Mouse (Mus musculus): ENCODE results near the gene Sun5. TPM values are rescaled to one million over a fixed set of nuclear protein-coding genes. Genes with fewer than 3 reads are reported as not detected.
"Not testable (repeated sequence)": the region's sequence is repeated elsewhere in the genome, so short reads cannot be mapped to it uniquely, and the experiment has no call there.

The Sun5 gene
- not detected for polyA plus RNA-seq (2017; shearing (Covaris generic))

- no peak for ATAC-seq
These were observed at the start of gene Sun5 for GRCm38 (mm10) chr2:153870984-153871383. Gene Sun5, minus strand, starts transcription at chr2:153871084.

DNA sequence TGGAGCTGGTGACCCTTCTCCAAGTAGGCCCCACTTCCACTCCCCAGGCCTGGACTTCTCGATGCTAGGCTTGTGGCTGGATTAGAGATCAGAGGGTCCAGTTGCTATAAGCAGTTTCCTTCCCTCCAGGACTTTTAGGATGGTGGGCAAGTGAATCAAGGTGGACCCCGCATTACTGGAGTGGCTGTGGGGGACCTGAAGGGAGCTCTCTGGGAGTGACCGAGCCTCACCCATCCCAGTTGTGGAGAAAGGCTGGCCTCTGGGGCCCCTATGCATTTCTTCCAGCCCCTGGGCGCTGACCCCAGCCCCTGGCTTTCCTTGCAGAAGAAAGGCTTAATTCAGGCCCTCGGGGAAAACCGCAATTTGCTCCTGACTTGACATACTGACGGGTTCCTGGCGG lies 47.0 kb upstream of the Sun5 start, which contains the start of gene Bpifb3:
Gene Bpifb3, plus strand, starts transcription at position 301 of the 400 bp plus-strand sequence.
- ATAC-seq = no peak

- ATAC-seq = no peak
These were observed 43.3 kb upstream of the Sun5 start for GRCm38 (mm10) chr2:153914151-153914550.

DNA sequence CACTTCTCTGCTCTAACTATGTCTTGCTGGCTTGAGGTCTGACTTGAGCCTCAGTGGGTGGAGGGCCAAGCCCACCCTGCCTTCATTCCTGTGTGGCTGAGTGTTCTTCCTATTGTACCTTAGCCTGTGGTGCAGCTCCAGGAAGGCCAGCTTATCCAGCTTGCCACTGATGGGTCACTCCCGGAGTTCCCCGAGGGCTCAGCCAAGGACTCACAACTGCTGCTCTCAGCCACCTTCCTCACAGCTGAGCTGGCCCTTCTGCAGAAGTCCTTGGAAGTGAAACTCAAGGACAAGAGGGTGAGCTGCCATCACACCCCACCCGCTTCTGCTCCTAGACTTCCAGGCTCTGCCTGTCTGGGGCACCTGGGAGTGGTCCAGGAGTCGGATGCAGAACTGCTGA lies 35.7 kb upstream of the Sun5 start:
- ATAC-seq = no peak

DNA sequence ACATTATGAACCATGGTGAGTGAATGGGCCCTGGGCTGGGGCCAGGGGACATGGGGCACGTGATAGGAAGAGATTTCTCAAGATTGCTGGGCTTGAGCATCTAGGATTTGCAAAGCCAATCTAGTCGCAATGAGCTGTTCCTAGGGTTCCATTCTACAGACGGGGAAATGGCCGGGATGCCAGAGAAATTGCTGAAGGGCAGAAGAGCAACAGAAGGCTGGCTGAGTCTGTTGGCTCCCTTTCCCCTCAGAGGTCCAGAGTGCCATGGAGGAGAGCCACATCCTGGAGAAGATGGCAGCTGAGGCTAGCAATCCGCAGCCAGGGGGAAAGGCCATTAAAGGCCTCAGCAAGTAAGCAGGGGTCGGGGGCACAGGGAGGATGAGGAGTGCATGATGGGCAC lies 31.8 kb upstream of the Sun5 start:
- no peak for ATAC-seq

DNA sequence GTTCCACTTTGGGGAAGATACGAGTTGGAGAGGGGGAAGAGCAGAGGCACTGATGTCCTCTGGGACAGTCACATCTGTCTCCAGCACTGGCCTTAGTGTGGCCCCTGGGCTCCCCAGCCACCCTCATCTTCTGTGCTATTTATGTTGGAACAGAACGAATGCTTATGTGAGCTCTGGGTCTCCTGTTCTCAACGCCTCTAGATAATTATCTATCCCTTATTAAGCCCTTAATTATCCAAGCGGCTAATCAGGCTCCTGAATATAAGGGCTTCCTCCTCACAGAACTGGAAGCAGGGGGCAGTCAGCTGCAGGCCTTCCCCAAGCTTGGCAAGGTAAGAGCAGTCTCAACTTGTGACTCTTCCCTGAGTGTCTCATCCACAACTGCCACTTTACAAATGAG lies 29.2 kb upstream of the Sun5 start, which contains the start of gene Bpifb6:
Gene Bpifb6, plus strand, starts transcription at position 301 of the 400 bp plus-strand sequence.
- no peak for ATAC-seq

DNA sequence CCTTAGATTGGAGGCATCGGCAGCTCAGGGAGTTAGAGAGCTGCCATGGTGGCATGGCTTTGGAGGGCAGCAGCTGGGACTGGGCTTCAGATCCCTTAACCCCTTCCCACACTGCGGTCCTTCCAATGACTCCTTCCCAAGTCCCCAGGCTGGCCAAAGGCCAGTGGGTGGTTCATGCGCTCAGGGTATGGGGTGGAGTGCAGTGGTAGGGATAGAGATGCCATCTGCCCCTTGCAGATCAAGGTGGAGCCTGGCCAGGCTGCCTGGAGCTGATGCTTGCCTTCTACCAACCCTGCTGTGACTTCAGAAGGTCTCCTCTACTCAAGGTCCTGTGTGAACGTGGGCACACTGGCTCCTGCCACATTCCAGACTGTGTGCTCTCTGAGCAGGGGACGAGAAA lies 28.2 kb upstream of the Sun5 start:
- no peak for ATAC-seq

DNA sequence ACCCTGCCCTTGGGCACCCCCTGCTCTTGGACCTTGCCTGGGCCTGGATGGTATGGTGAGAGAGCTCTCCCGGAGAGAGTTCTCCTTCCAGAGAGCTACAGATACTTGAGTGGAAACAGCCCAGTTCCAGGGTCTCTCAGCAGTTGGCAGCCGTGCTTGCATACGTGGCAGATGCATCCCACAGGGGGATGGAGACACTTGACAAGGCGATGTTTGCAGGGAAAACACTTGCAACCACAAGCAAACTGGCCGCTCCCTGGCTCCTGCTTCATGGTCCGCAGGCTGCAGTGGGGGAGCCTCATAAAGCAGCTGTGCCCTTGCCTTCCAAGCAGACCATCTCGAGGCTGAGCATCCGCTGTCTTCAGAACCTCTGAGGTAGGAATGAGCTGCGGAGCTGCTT lies 3.9 kb upstream of the Sun5 start, which contains the start of gene Bpifb2:
Gene Bpifb2, plus strand, starts transcription at position 301 of the 400 bp plus-strand sequence.
- ATAC-seq = no peak

GRCm38 (mm10) chr2:153861960-153862359 lies 8.9 kb downstream of the Sun5 start:
- no peak for ATAC-seq

- ATAC-seq = no peak
These were observed 10.2 kb downstream of the Sun5 start for GRCm38 (mm10) chr2:153860715-153861114.

DNA sequence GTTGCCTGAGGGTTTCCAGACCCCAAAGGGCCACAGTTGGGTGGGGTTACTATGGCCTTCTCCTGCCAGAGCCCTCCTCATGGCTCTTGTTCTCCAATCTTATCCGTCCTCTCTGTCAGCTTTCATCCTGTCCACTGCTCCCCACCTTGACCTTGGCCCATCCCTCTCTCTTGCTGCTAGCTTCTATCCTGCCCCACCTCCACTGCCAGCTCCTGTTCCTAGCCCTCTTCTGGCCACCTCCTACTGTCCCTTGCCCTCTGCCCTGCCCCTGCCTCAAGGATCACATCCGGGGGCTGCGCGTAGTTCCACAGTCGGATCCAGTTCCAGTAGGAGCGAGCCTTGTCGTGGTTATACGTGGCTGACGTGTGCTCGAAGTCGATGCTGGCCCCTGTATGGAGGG lies 10.6 kb downstream of the Sun5 start:
- ATAC-seq = no peak

DNA sequence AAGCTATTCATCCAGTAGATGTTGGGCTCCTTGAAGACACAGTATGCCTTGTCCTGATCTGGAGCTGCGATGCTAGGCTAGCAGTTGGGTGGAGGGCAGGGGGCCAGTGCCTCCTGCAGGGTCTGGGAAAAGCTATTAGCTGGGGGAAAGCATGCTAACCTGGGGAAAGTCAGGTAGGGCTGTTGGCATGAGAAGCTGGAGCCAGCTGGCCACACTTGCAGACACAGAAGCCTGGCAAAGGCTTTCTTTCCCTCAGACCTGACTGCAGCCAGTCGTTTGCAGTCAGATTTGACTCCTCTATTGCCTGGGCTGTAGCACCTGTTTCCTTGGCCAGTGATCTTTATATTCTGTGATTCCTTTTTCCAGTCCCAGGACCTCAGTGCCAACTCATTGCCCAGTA lies 11.3 kb downstream of the Sun5 start:
- ATAC-seq = no peak

- no peak for ATAC-seq
These were observed 17.3 kb downstream of the Sun5 start for GRCm38 (mm10) chr2:153853544-153853943.

DNA sequence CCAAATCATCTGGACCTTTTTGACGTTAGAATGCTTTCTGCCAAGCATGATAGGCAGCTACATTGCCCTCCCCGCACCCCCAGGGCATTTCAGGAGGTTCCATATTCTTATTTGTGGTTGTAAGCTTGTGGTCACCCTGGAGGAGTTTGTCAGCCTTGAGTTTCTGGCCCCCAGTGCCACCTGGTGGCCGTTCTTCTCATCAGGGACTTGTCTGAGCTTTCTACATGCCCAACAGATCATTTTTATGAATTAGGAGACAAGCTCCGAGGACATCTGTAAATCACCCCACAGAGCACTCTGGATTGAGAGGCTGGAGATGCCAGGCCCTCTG lies 19.9 kb downstream of the Sun5 start:
- no peak for ATAC-seq

DNA sequence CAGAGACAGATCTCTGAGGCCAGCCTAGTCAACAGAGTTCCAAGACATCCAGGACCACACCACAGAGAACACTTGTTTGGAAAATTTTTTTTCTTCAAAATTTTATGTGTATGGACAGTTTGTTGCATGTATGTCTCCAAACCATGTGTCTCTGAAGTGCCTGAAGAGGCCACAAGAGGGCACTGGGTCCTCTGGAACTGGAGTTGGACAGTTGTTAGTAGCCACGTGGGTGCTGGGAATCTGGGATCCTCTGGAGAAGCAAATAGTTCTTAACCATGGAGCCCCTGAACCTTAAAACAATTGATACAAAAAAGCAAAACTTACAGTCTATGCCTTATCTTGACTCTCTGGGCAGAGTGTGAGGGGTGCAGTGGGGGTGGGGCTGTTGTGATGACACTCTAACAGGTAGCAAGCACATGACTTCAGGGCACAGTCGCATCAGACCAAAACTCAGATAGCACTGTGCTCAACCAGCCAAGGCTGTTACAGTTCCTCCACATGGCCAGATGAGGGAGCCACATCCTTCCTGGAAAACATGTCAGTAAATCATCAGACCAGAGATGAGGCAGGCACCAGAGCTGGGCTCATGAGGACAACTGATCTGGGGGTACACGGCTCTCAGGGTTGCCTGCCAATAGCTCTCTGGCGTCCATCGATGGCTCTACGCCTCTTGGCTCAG lies 20.4 kb downstream of the Sun5 start:
- ATAC-seq = no peak

DNA sequence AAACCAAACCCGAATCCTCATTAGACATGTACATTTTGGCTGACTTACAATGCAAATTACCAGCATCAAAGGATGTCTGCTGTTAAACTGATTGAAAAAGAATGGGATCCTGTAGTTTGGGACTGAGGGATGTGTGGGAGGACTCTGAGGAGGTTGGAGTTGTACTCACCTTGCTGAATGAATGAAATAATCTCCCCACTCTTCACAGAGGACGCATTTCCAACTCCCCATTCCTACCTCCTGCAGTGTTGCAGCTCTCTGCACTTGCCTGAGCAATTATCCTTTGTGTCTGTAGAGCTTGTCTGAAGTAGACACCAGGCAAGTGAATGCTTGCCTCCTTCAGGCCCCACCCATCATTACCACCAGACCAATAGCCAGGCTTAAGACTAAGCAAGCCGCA lies 22.5 kb downstream of the Sun5 start:
- no peak for ATAC-seq

DNA sequence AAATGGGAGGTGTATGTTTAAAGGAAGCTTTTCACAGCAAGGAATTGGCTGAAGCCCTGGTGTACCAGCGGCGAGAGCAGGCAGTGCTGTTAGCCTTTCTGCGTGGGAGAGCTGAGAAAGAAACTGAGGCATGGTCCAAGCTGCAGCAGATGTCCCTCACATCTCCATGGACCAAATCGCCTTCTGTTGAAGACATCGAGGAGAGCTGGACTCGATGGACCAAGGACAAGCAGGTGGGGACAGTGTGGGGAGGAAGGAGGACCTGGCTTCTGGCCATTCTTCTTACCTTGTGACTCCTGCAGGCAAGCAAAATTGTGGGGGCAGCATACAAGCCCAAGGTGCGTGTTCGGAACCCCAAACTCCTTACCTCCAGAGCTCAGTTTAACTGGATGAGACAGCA lies 28.0 kb downstream of the Sun5 start:
- ATAC-seq = no peak

- no peak for ATAC-seq
These were observed 37.6 kb downstream of the Sun5 start for GRCm38 (mm10) chr2:153833291-153833690.

DNA sequence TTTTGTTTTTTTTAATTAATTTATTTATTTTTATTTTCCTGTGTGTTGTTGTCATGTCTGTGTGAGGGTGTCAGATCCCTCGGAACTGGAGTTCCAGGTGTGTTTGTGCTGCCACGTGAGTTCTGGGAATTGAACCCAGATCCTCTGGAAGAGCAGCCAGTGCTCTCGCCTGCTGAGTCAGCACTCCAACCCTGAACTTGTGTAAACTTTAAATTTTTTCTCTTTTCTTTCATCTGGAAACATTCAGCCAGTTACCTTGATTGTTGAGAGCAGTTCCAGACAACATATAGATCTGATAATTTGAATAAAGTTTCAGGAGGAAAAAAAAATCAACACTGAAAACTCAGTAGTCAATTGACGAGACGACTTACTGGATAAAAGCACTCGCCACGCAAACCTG lies 42.2 kb downstream of the Sun5 start:
- ATAC-seq = no peak

DNA sequence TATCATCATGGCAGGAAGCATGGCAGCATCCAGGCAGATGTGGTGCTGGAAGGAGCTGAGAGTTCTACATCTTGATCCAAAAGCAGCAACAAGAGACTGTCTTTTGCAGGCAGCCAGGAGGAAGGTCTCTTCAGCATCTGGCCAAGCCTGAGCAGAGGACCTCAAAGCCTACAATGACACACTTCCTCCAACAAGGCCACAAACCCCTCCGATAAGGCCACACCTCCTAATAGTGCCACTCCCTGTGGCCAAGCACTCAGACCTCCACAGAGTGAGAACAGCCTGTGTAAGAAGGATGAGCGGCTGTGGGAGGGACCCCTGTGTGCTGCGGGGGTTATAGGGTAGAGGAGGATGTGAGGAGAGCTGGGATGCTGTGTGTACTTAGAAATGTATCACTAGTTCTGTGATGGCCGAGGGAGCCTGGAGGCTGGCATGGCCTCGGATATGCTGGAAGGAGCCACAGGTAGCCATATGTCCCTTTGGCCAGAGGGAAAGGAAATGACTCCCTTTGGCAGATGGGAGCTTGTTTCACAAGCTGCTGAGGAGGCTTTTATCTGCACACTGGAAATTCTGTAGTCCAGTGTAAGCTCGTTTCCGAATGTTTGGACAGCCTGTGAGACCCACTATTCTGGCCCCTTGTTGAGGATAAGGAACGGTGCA lies 43.6 kb downstream of the Sun5 start:
- ATAC-seq = no peak

GRCm38 (mm10) chr2:153825900-153826299 lies 45.0 kb downstream of the Sun5 start:
- ATAC-seq = not testable (repeated sequence)

GRCm38 (mm10) chr2:153824593-153824992 lies 46.3 kb downstream of the Sun5 start:
- ATAC-seq = no peak

DNA sequence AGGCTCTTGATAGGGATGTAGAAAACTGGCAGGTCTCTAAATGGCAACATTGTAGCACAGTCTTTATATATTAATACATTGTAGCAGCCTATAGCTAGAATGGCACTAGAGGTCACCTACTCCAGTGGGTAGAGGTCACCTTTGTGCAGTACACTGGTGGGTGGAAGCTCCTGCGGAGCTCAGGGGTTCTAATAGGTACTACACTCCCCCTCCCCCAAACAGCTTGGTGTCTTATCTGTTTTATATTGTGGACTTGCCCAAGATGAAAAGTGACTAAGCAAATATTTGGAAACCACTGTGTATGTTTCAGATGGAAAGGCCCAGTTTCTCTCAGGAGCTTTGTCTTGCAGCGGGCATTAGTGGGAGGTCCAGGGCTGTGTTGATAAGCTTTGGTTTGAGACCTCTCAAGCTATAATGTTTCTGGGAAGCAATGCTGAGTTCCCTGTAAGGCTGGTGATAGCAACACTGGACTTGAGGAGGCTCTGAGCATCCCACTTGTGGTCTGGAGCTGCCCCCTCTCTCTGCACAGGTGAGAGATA lies 48.8 kb downstream of the Sun5 start:
- ATAC-seq = no peak

GRCm38 (mm10) chr2:153809921-153810320 lies 61.0 kb downstream of the Sun5 start:
- ATAC-seq = no peak
